Mouse (Mus musculus) spleen, adult 2 months (tissue): ENCODE measurements at regions not wholly inside any gene's neighbourhood (a gene's known extent, or its start where the extent isn't known, plus 50 kb on each side); places are given as distances from the start of the nearest gene placed in this dataset.

ENCODE experiments used
- DNase-seq, 2 experiments: peaks; one replicate each; pipeline versions ENCODE4 v3.0.0 to v3.0.0-alpha.2; 2012 to 2021; ENCODE audit warnings: low spot score in 2 of 2, low read depth in 1 of 2
- H3K27ac ChIP-seq: fragments of 200-500 bp; 2 replicates; pipeline ENCODE4 v1.5.1; 2012; ENCODE audit warnings: low read length, inconsistent platforms; ENCODE audit not compliant: insufficient read depth
- H3K27me3 ChIP-seq: fragments of 200-500 bp; 2 replicates; pipeline ENCODE4 v1.6.1; 2012; ENCODE audit warnings: mild to moderate bottlenecking, moderate library complexity, low read length, inconsistent platforms; ENCODE audit not compliant: control insufficient read depth, insufficient read depth
- H3K36me3 ChIP-seq: fragments of 200-500 bp; 2 replicates; pipeline ENCODE4 v1.6.1; 2012; ENCODE audit warnings: mild to moderate bottlenecking, low read length, inconsistent platforms; ENCODE audit not compliant: control insufficient read depth, insufficient read depth
- H3K4me1 ChIP-seq: fragments of 200-500 bp; 2 replicates; pipeline ENCODE4 v1.6.1; 2011; ENCODE audit warnings: inconsistent platforms; ENCODE audit not compliant: control insufficient read depth, insufficient read depth, insufficient read length
- H3K4me3 ChIP-seq: fragments of 200-500 bp; 2 replicates; pipeline ENCODE4 v1.5.1; 2011; ENCODE audit warnings: mild to moderate bottlenecking, inconsistent platforms; ENCODE audit not compliant: insufficient read depth, insufficient read length; ENCODE audit errors: extremely low read depth
- CTCF ChIP-seq: fragments of 200-500 bp; IDR thresholded peaks from 2 replicates; pipeline ENCODE4 v1.5.1; 2011; ENCODE audit warnings: mild to moderate bottlenecking, inconsistent platforms; ENCODE audit not compliant: insufficient read depth, insufficient read length, insufficient replicate concordance; ENCODE audit errors: extremely low read depth
- POLR2A ChIP-seq: fragments of 200-500 bp; IDR thresholded peaks from 2 replicates; pipeline ENCODE4 v1.6.1; 2011; ENCODE audit warnings: low read depth, low read length, inconsistent platforms
- WGBS: fragments of 180-500 bp; shearing (Covaris S2); methylation state at CpG from one replicate; pipeline ENCODE4 v1.1.7; 2018; 5-methylcytosine and 5-hydroxymethylcytosine counted together

- TF ChIP-seq POLR2A (no peak), CTCF (no peak)
- Histone ChIP-seq H3K36me3 (no peaks in the 10 kb centered on the region), H3K4me1 (no peaks in the 10 kb centered on the region), H3K27me3 (no peaks in the 10 kb centered on the region), H3K4me3 (no peak overlapping the region), H3K27ac (no peak overlapping the region)
- no peak for DNase-seq
- 78% methylated on average over 8 of the region's 8 CpGs for WGBS
Observed at GRCm38 (mm10) chr4:105354097-105354496, 196.9 kb downstream of the Plpp3 start.

- DNase-seq: no peak
- TF ChIP-seq CTCF (no peak), POLR2A (no peak)
- Histone ChIP-seq H3K27me3 (no peaks in the 10 kb centered on the region), H3K36me3 (no peaks in the 10 kb centered on the region), H3K27ac (no peak overlapping the region), H3K4me3 (no peak overlapping the region), H3K4me1 (no peaks in the 10 kb centered on the region)
- 82% methylated on average over 3 of the region's 3 CpGs for WGBS
Observed at GRCm38 (mm10) chr4:105356616-105357015, 199.5 kb downstream of the Plpp3 start.

GRCm38 (mm10) chr4:105358725-105359124 lies 201.6 kb downstream of the Plpp3 start:
- no peaks in the 10 kb centered on the region for H3K27me3 ChIP-seq
- no peaks in the 10 kb centered on the region for H3K36me3 ChIP-seq
- 24% methylated on average over 2 of the region's 2 CpGs for WGBS
- H3K27ac ChIP-seq: no peak overlapping the region
- H3K4me3 ChIP-seq: no peak overlapping the region
- no peak for TF ChIP-seq CTCF
- TF ChIP-seq POLR2A: no peak
- no peaks in the 10 kb centered on the region for H3K4me1 ChIP-seq
- no peak for DNase-seq

GRCm38 (mm10) chr4:105364496-105364895 lies 207.3 kb downstream of the Plpp3 start:
- H3K4me1 ChIP-seq: no peaks in the 10 kb centered on the region
- WGBS: 77% methylated on average over 6 of the region's 6 CpGs
- TF ChIP-seq POLR2A: no peak
- TF ChIP-seq CTCF: no peak
- no peak overlapping the region for H3K4me3 ChIP-seq
- no peaks in the 10 kb centered on the region for H3K27me3 ChIP-seq
- H3K27ac ChIP-seq: no peak overlapping the region
- DNase-seq: no peak
- H3K36me3 ChIP-seq: no peaks in the 10 kb centered on the region

- H3K27ac ChIP-seq: no peak overlapping the region
- no peaks in the 10 kb centered on the region for H3K36me3 ChIP-seq
- no peaks in the 10 kb centered on the region for H3K4me1 ChIP-seq
- DNase-seq: no peak
- no peak overlapping the region for H3K4me3 ChIP-seq
- H3K27me3 ChIP-seq: no peaks in the 10 kb centered on the region
- 78% methylated on average over 5 of the region's 5 CpGs for whole genome bisulfite sequencing
- TF ChIP-seq CTCF (no peak), POLR2A (no peak)
Observed at GRCm38 (mm10) chr4:105365076-105365475, 207.9 kb downstream of the Plpp3 start.

- Histone ChIP-seq H3K36me3 (no peaks in the 10 kb centered on the region), H3K27ac (no peak overlapping the region), H3K27me3 (no peaks in the 10 kb centered on the region), H3K4me3 (no peak overlapping the region), H3K4me1 (no peaks in the 10 kb centered on the region)
- DNase-seq: no peak
- no peak for TF ChIP-seq POLR2A
- no peak for TF ChIP-seq CTCF
- WGBS: 88% methylated on average over 5 of the region's 5 CpGs
Observed at GRCm38 (mm10) chr4:105376591-105376990, 219.4 kb downstream of the Plpp3 start.

GRCm38 (mm10) chr4:105377469-105378187 lies 220.5 kb downstream of the Plpp3 start:
- H3K27ac ChIP-seq: no peak overlapping the region
- no peak overlapping the region for H3K4me3 ChIP-seq
- H3K27me3 ChIP-seq: no peaks in the 10 kb centered on the region
- no peaks in the 10 kb centered on the region for H3K4me1 ChIP-seq
- TF ChIP-seq CTCF (no peak), POLR2A (no peak)
- DNase-seq: no peak
- no peaks in the 10 kb centered on the region for H3K36me3 ChIP-seq
- WGBS: 52% methylated on average over 11 of the region's 11 CpGs

- no peak overlapping the region for H3K4me3 ChIP-seq
- H3K36me3 ChIP-seq: no peaks in the 10 kb centered on the region
- WGBS: 90% methylated on average over 3 of the region's 3 CpGs
- no peak overlapping the region for H3K27ac ChIP-seq
- no peaks in the 10 kb centered on the region for H3K27me3 ChIP-seq
- no peak for DNase-seq
- no peak for TF ChIP-seq CTCF
- H3K4me1 ChIP-seq: no peaks in the 10 kb centered on the region
Observed at GRCm38 (mm10) chr4:105384826-105385225, 227.7 kb downstream of the Plpp3 start.
